Mouse (Mus musculus) ovary, postnatal 10 days (tissue): ENCODE results near the gene Atrnl1.
"Not testable (repeated sequence)": the region's sequence is repeated elsewhere in the genome, so short reads cannot be mapped to it uniquely, and the experiment has no call there.

Experiments
- DNase-seq: peaks from one replicate; pipeline ENCODE4 v3.0.0; 2022; ENCODE audit warnings: low spot score

Atrnl1 gene

GRCm38 (mm10) chr19:57696781-57697180 is 85.9 kb downstream of the Atrnl1 start:
- not testable (repeated sequence) for DNase-seq

- DNase-seq: no peak
These were observed 102.3 kb downstream of the Atrnl1 start for GRCm38 (mm10) chr19:57713138-57713537.

- DNase-seq: no peak
These were observed 114.1 kb downstream of the Atrnl1 start for GRCm38 (mm10) chr19:57724920-57725319.

- no peak for DNase-seq
These were observed 114.5 kb downstream of the Atrnl1 start for GRCm38 (mm10) chr19:57725326-57725725.

GRCm38 (mm10) chr19:57727009-57727408 is 116.2 kb downstream of the Atrnl1 start:
- DNase-seq: no peak

GRCm38 (mm10) chr19:57737475-57737874 is 126.6 kb downstream of the Atrnl1 start:
- DNase-seq: no peak

GRCm38 (mm10) chr19:57745579-57745978 is 134.7 kb downstream of the Atrnl1 start:
- DNase-seq: no peak

- no peak for DNase-seq
These were observed 135.7 kb downstream of the Atrnl1 start for GRCm38 (mm10) chr19:57746553-57746952.

GRCm38 (mm10) chr19:57752189-57752588 is 141.4 kb downstream of the Atrnl1 start:
- DNase-seq: no peak

GRCm38 (mm10) chr19:57762526-57762925 is 151.7 kb downstream of the Atrnl1 start:
- no peak for DNase-seq

- DNase-seq: no peak
These were observed 153.9 kb downstream of the Atrnl1 start for GRCm38 (mm10) chr19:57764576-57765371.

- DNase-seq: no peak
These were observed 156.2 kb downstream of the Atrnl1 start for GRCm38 (mm10) chr19:57767051-57767450.

GRCm38 (mm10) chr19:57768661-57769060 is 157.8 kb downstream of the Atrnl1 start:
- DNase-seq: no peak

GRCm38 (mm10) chr19:57782366-57783089 is 171.7 kb downstream of the Atrnl1 start:
- DNase-seq: no peak

- no peak for DNase-seq
These were observed 175.9 kb downstream of the Atrnl1 start for GRCm38 (mm10) chr19:57786699-57787098.

- DNase-seq: no peak
These were observed 191.4 kb downstream of the Atrnl1 start for GRCm38 (mm10) chr19:57802207-57802606.

GRCm38 (mm10) chr19:57802771-57803482 is 192.1 kb downstream of the Atrnl1 start:
- DNase-seq: no peak

- no peak for DNase-seq
These were observed 192.6 kb downstream of the Atrnl1 start for GRCm38 (mm10) chr19:57803483-57803820.

- DNase-seq: no peak
These were observed 197.5 kb downstream of the Atrnl1 start for GRCm38 (mm10) chr19:57808363-57808762.

GRCm38 (mm10) chr19:57814291-57814690 is 203.5 kb downstream of the Atrnl1 start:
- DNase-seq: no peak

GRCm38 (mm10) chr19:57816221-57816996 is 205.6 kb downstream of the Atrnl1 start:
- no peak for DNase-seq

GRCm38 (mm10) chr19:57817736-57818135 is 206.9 kb downstream of the Atrnl1 start:
- no peak for DNase-seq
